Mouse (Mus musculus): ENCODE data around the gene Abcd1. TPM values are rescaled to one million over a fixed set of nuclear protein-coding genes. Genes with fewer than 3 reads are reported as not detected.
A peak's percentile ranks its signal among the peaks of the same experiment; 100 is the strongest.

The Abcd1 gene
- total RNA-seq, 1 experiment: 5.0 TPM

DNA sequence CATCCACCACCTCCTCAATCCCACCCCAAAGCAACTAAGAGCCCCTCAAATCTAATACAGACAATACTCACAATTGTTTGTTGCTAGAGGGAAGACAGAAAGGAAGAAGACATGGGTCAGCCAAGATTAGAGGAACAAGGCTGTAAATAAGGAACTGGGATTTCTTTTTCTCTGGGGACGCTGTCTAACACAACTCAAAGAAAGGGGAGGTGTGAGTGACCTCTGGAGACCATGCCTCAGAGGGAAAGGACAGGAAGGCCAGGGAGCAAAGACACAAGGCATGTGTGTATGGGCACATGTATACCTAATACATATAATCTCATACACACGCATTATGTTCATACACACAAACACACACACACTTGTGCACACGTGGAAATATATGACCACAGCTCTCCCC lies 65.8 kb downstream of the Abcd1 start:
- no peaks in the 10 kb centered on the region for H3K9me3 ChIP-seq (ENCODE audit: control insufficient read depth, insufficient read depth, low read depth, low read length)

DNA sequence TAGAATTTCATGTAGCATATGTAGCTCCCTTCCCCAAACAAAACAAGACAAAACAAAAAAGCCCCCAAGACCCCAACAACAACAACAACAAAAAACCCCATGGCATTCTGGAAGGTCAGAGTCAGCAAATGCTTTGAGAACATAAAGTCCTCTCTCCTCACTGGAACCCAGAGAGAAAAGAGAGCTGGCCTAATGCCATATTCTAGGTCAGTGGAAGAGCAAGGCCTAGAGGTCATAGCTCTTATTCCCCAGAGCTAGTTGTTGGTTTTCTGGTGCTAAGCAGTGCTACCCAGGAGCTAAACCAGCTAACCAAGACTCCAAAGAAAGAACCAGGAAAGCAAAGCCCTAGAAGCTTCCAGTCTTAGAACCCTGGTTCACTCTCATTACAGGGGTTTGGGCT lies 69.3 kb downstream of the Abcd1 start:
- no peaks in the 10 kb centered on the region for H3K9me3 ChIP-seq (ENCODE audit: control insufficient read depth, insufficient read depth, low read depth, low read length)
- peak overlapping the region; percentile 91 for H3K9ac ChIP-seq (ENCODE audit: insufficient read depth, low read depth, low read length, poor library complexity, severe bottlenecking)
- in situ Hi-C loops (cut with MboI; ENCODE audit: low sequenced_read_pairs in 2 of 2, unreplicated experiment in 2 of 2): no loop called here
- peaks cover 2 to 3% of the 10 kb centered on the region in 2 experiments; a peak in 2 of 4 replicates for H3K4me1 ChIP-seq (ENCODE audit: control insufficient read depth in 2 of 2, insufficient read depth in 2 of 2, low read length in 2 of 2, poor library complexity in 1 of 2)
- TF ChIP-seq MAFK (IDR thresholded peaks at IDR 0.05; ENCODE audit: insufficient read depth, low read depth, low read length): no peak
- no peak for TF ChIP-seq CHD2 (IDR thresholded peaks at IDR 0.05; ENCODE audit: low read depth, low read length)
- no peak for TF ChIP-seq ZNF384 (IDR thresholded peaks at IDR 0.05; ENCODE audit: low read depth, low read length)
- no peak for TF ChIP-seq ZC3H11A (IDR thresholded peaks at IDR 0.05; ENCODE audit: borderline replicate concordance, low read depth, low read length)
- no peak for TF ChIP-seq HCFC1 (IDR thresholded peaks at IDR 0.05; ENCODE audit: borderline replicate concordance, insufficient read depth, low read length)
- peak overlapping the region; percentile 89 to 92 for H3K4me3 ChIP-seq (ENCODE audit: insufficient read depth in 1 of 2, low read depth in 1 of 2, low read length in 2 of 2, poor library complexity in 1 of 2, severe bottlenecking in 1 of 2)
- H3K27ac ChIP-seq (ENCODE audit: insufficient read depth, low read depth, low read length, poor library complexity, severe bottlenecking): peak overlapping the region; percentile 95; the same call in 1 of the 2 replicates
- H3K36me3 ChIP-seq (ENCODE audit: control insufficient read depth, insufficient read depth, low read length, poor library complexity, severe bottlenecking): peaks cover 20% of the 10 kb centered on the region
- DNase-seq (ENCODE audit: low read depth, low spot score): no peak

More for the DNA sequence above, 65.8 kb downstream of the Abcd1 start:
- Histone ChIP-seq H3K9ac (ENCODE audit: insufficient read depth, low read depth, low read length, poor library complexity, severe bottlenecking) (no peak overlapping the region), H3K27ac (ENCODE audit: insufficient read depth, low read depth, low read length, poor library complexity, severe bottlenecking) (no peak overlapping the region), H3K4me1 (ENCODE audit: control insufficient read depth in 2 of 2, insufficient read depth in 2 of 2, low read length in 2 of 2, poor library complexity in 1 of 2) (peaks cover 2% of the 10 kb centered on the region in 2 experiments; a peak in 1 of 4 replicates), H3K4me3 (ENCODE audit: insufficient read depth in 1 of 2, low read depth in 1 of 2, low read length in 2 of 2, poor library complexity in 1 of 2, severe bottlenecking in 1 of 2) (no peak overlapping the region), H3K36me3 (ENCODE audit: control insufficient read depth, insufficient read depth, low read length, poor library complexity, severe bottlenecking) (peaks cover 35% of the 10 kb centered on the region)
- in situ Hi-C loops (cut with MboI; ENCODE audit: low sequenced_read_pairs in 2 of 2, unreplicated experiment in 2 of 2): no loop called here
- no peak for DNase-seq (ENCODE audit: low read depth, low spot score)
- TF ChIP-seq MAFK (IDR thresholded peaks at IDR 0.05; ENCODE audit: insufficient read depth, low read depth, low read length) (no peak), HCFC1 (IDR thresholded peaks at IDR 0.05; ENCODE audit: borderline replicate concordance, insufficient read depth, low read length) (no peak), ZNF384 (IDR thresholded peaks at IDR 0.05; ENCODE audit: low read depth, low read length) (no peak), ZC3H11A (IDR thresholded peaks at IDR 0.05; ENCODE audit: borderline replicate concordance, low read depth, low read length) (no peak), CHD2 (IDR thresholded peaks at IDR 0.05; ENCODE audit: low read depth, low read length) (no peak)

DNA sequence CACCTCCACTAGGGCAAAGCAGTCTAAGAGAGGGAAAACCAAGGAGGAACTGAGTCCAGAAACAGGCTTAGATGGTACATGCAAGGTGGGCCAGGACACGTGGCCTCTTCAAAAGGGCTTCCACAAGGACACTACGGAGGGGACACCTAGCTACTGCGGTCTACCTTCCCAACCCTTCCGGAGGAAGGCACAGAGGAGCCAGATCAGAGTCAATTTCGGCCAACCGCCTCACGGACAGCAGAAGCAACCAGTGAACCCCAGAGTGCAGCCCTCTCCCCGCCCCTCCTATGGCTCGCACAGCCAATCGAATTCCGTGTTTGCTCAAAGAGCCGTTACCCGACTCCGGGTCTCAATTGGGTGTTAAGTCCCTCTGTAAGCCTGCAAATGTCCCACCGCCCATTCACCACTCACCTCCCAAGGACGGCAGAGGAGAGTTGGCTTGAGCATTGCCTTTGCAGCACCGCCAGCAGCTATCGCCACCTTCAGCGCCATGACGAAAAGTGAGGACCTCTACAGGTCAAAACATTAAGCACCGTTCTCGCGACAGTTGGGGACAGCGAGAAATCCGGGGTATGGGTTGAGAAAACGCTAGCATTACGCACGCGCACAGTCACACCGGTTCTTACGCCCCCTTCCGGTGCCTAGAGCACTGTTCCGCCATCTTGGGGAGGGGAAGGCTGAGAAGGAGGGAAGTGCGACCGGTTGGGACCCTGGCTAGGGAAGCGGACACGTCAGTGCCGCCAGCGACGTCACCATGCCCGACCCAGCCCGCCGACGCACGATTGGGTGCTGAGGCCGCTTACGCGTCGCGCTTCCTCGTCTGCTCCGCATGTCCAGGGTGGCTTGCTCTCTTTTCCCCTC lies 70.2 kb downstream of the Abcd1 start, which contains the start of the genes Idh3g and Ssr4:
Gene Idh3g (minus strand): TSS at position 534 of the 861 bp plus-strand sequence.
Gene Ssr4 (plus strand): TSS at position 665 of the 861 bp plus-strand sequence.
- no peaks in the 10 kb centered on the region for H3K9me3 ChIP-seq (ENCODE audit: control insufficient read depth, insufficient read depth, low read depth, low read length)
- peak within 1 kb of the TSS; percentile 89 to 92 for H3K4me3 ChIP-seq (ENCODE audit: insufficient read depth in 1 of 2, low read depth in 1 of 2, low read length in 2 of 2, poor library complexity in 1 of 2, severe bottlenecking in 1 of 2)
- no peak for TF ChIP-seq MAFK (IDR thresholded peaks at IDR 0.05; ENCODE audit: insufficient read depth, low read depth, low read length)
- peak; percentile 69; the same call in 1 of the 2 replicates for TF ChIP-seq HCFC1 (IDR thresholded peaks at IDR 0.05; ENCODE audit: borderline replicate concordance, insufficient read depth, low read length)
- TF ChIP-seq CHD2 (IDR thresholded peaks at IDR 0.05; ENCODE audit: low read depth, low read length): peak; percentile 97
- peak within 1 kb of the TSS; percentile 97 for H3K9ac ChIP-seq (ENCODE audit: insufficient read depth, low read depth, low read length, poor library complexity, severe bottlenecking)
- in situ Hi-C loops (cut with MboI; ENCODE audit: low sequenced_read_pairs in 2 of 2, unreplicated experiment in 2 of 2): no loop called here
- peak; percentile 88 for DNase-seq (ENCODE audit: low read depth, low spot score)
- peaks cover 2 to 3% of the 10 kb centered on the region in 2 experiments; a peak in 2 of 4 replicates for H3K4me1 ChIP-seq (ENCODE audit: control insufficient read depth in 2 of 2, insufficient read depth in 2 of 2, low read length in 2 of 2, poor library complexity in 1 of 2)
- peaks cover 25% of the 10 kb centered on the region for H3K36me3 ChIP-seq (ENCODE audit: control insufficient read depth, insufficient read depth, low read length, poor library complexity, severe bottlenecking)
- peak within 1 kb of the TSS; percentile 95 for H3K27ac ChIP-seq (ENCODE audit: insufficient read depth, low read depth, low read length, poor library complexity, severe bottlenecking)

DNA sequence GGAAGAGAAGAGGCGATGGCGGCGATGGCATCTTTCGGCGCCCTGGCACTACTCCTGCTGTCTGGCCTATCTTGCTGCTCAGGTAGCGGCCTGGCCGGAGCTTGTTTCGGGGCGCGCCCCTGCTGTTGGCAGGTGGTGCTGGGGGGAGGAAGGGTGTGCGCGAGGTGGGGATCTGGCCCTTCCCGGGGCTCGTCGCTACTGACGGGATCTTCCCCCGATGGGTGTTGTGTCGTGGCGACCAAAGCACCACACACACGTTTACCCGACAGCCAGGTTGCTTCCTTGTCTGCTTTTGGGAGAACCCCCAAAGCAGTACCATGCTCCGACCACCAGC lies 70.8 kb downstream of the Abcd1 start:
- peak overlapping the region; percentile 97 for H3K9ac ChIP-seq (ENCODE audit: insufficient read depth, low read depth, low read length, poor library complexity, severe bottlenecking)
- peak overlapping the region; percentile 89 to 92 for H3K4me3 ChIP-seq (ENCODE audit: insufficient read depth in 1 of 2, low read depth in 1 of 2, low read length in 2 of 2, poor library complexity in 1 of 2, severe bottlenecking in 1 of 2)
- peaks cover 2 to 3% of the 10 kb centered on the region in 2 experiments; a peak in 2 of 4 replicates for H3K4me1 ChIP-seq (ENCODE audit: control insufficient read depth in 2 of 2, insufficient read depth in 2 of 2, low read length in 2 of 2, poor library complexity in 1 of 2)
- peaks cover 23% of the 10 kb centered on the region for H3K36me3 ChIP-seq (ENCODE audit: control insufficient read depth, insufficient read depth, low read length, poor library complexity, severe bottlenecking)
- TF ChIP-seq ZC3H11A (IDR thresholded peaks at IDR 0.05; ENCODE audit: borderline replicate concordance, low read depth, low read length): no peak
- TF ChIP-seq MAFK (IDR thresholded peaks at IDR 0.05; ENCODE audit: insufficient read depth, low read depth, low read length): no peak
- TF ChIP-seq HCFC1 (IDR thresholded peaks at IDR 0.05; ENCODE audit: borderline replicate concordance, insufficient read depth, low read length): no peak
- no peak for TF ChIP-seq ZNF384 (IDR thresholded peaks at IDR 0.05; ENCODE audit: low read depth, low read length)
- no peak for TF ChIP-seq CHD2 (IDR thresholded peaks at IDR 0.05; ENCODE audit: low read depth, low read length)
- no peaks in the 10 kb centered on the region for H3K9me3 ChIP-seq (ENCODE audit: control insufficient read depth, insufficient read depth, low read depth, low read length)
- in situ Hi-C loops (cut with MboI; ENCODE audit: low sequenced_read_pairs in 2 of 2, unreplicated experiment in 2 of 2): no loop called here
- DNase-seq (ENCODE audit: low read depth, low spot score): no peak
- H3K27ac ChIP-seq (ENCODE audit: insufficient read depth, low read depth, low read length, poor library complexity, severe bottlenecking): peak overlapping the region; percentile 95

Other genes starting within 250 kb of the Abcd1 start
- 3.5 and 12.0 TPM in 2 replicates for gene Bgn, start 233.0 kb upstream of the Abcd1 start, total RNA-seq (2012; rRNA removed)
- gene Atp2b3, start 213.5 kb upstream of the Abcd1 start, total RNA-seq (2012; rRNA removed): 0.04 and 0.26 TPM in 2 replicates
- gene Dusp9, start 77.2 kb upstream of the Abcd1 start, total RNA-seq (2012; rRNA removed): 124 and 197 TPM in 2 replicates
- gene Pnck, start 56.5 kb upstream of the Abcd1 start, total RNA-seq (2012; rRNA removed): 2.0 and 4.9 TPM in 2 replicates
- gene Slc6a8, start 43.4 kb upstream of the Abcd1 start, total RNA-seq (2012; rRNA removed): 83.4 and 133 TPM in 2 replicates
- 246 and 314 TPM in 2 replicates for gene Bcap31, start 422 bp upstream of the Abcd1 start, total RNA-seq (2012; rRNA removed)
- gene Plxnb3, start 40.5 kb downstream of the Abcd1 start, total RNA-seq (2012; rRNA removed): 0.27 and 0.32 TPM in 2 replicates
- gene Srpk3, start 57.8 kb downstream of the Abcd1 start, total RNA-seq (2012; rRNA removed): 1.2 and 1.5 TPM in 2 replicates
- 169 and 194 TPM in 2 replicates for gene Idh3g, start 70.3 kb downstream of the Abcd1 start, total RNA-seq (2012; rRNA removed)
- gene Ssr4, start 70.4 kb downstream of the Abcd1 start, total RNA-seq (2012; rRNA removed): 290 and 294 TPM in 2 replicates
- 55.2 and 97.6 TPM in 2 replicates for gene Pdzd4, start 108.4 kb downstream of the Abcd1 start, total RNA-seq (2012; rRNA removed)
- 0.04 and 0.16 TPM in 2 replicates for gene Avpr2, start 175.5 kb downstream of the Abcd1 start, total RNA-seq (2012; rRNA removed)
- gene L1cam, start 179.5 kb downstream of the Abcd1 start, total RNA-seq (2012; rRNA removed): 6.0 TPM in 2 replicates
- 3.5 and 7.7 TPM in 2 replicates for gene Arhgap4, start 205.3 kb downstream of the Abcd1 start, total RNA-seq (2012; rRNA removed)
- 142 and 145 TPM in 2 replicates for gene Naa10, start 205.3 kb downstream of the Abcd1 start, total RNA-seq (2012; rRNA removed)
- 33.4 and 36.8 TPM in 2 replicates for gene Renbp, start 214.3 kb downstream of the Abcd1 start, total RNA-seq (2012; rRNA removed)
- 89.6 and 95.7 TPM in 2 replicates for gene Hcfc1, start 249.8 kb downstream of the Abcd1 start, total RNA-seq (2012; rRNA removed)

All from ES-E14 (cell line).